16 mouse cellular contexts compared by ENCODE assay signal in the genomic region with DNA sequence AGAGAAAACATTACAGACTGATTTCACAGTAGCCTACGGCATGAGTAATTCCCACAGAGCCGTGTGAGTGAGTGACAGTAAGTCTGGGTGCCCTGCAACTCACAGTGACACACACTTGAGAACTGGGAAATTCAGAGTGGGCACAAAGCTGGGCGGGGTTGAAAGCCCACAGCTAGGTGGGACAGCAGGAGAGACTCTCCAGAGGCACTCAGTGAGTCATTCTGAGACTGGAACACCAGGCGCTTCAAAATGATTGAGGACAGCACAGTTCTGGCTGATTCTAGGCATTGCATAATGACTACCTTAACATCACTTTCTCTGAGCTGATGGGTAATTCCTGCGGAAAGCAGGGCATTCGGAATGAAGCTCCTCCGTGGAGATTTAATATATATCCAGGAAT. TPM values are rescaled to one million over a fixed set of nuclear protein-coding genes. Genes with fewer than 3 reads are reported as not detected.
DNase-seq lines count a peak whose midpoint lies in the region.
"Had no signal": no experiment of that assay in that cellular context is flagged by ENCODE, and none has a peak within 500 bp of the region (broad histone marks: within the 10 kb centered on the region; RNA-seq: fewer than 3 reads in every experiment).

No protein-coding gene starts in this region.

- DNase-seq in adrenal gland, adult 2 months, result peak; percentile 52
- no peak for DNase-seq in adrenal gland, postnatal 4 days (ENCODE audit: low spot score in 2 of 2)
- DNase-seq in lung, postnatal 36 days, result peak; percentile 7
- no peak for DNase-seq in lung, postnatal 10 days
- DNase-seq in NIH3T3 (ENCODE audit: low read depth), result peak; percentile 35
- peak; percentile 43 for DNase-seq in fibroblast of lung, adult 2 months (ENCODE audit: low read depth)
- no peak for DNase-seq in layer of hippocampus, adult 9-10 months (ENCODE audit: low spot score)
- no peak for DNase-seq in thymus, postnatal 4 days
- DNase-seq: cerebellum, adult 9-10 months; gastrocnemius, postnatal 36 days; kidney, adult 11 months; kidney, postnatal 36 days; layer of hippocampus, adult 9-11 months; left cerebral cortex, postnatal 4 days; lung, postnatal 14 days had no signal

RNA-seq across cellular contexts. Expression of gene Prg4, which starts 6.6 kb away (rescaled TPM):
- total RNA-seq in adrenal gland, adult 2 months (2021), result 10 to 100 TPM in 1 of 2 experiments, 1 to 10 TPM in 1; 5.5 to 10.4 TPM
- polyA plus RNA-seq in adrenal gland, adult 2 months (2012; rRNA removed), result 0.11 and 0.62 TPM in 2 replicates
- total RNA-seq in adrenal gland, postnatal 4 days (2021), result 1 to 10 TPM; 1.1 to 3.2 TPM
- polyA plus RNA-seq: G1E had no signal

Comparison
In these comparisons a context has a peak if more than half of its experiments do, and no peak if none do; other contexts are left out.
1. DNase-seq: peak in adrenal gland, adult 2 months (single experiment), lung, postnatal 36 days (single experiment), NIH3T3 (single experiment) and fibroblast of lung, adult 2 months (single experiment); none in adrenal gland, postnatal 4 days (0 of 2), lung, postnatal 10 days (single experiment), layer of hippocampus, adult 9-10 months (single experiment) and thymus, postnatal 4 days (single experiment).